Mouse (Mus musculus) myocyte (in vitro differentiated cells): Measurements from ENCODE around the gene Nfkbil1. TPM values are rescaled to one million over a fixed set of nuclear protein-coding genes. Genes with fewer than 3 reads are reported as not detected.

Source experiments
- H3K27me3 ChIP-seq: one replicate; pipeline ENCODE4 v1.6.1; 2011; ENCODE audit not compliant: control insufficient read depth, insufficient read depth, insufficient read length
- H3K36me3 ChIP-seq: one replicate; pipeline ENCODE4 v1.6.1; 2011; ENCODE audit not compliant: control insufficient read depth, insufficient read depth
- H3K4me2 ChIP-seq: one replicate; pipeline ENCODE4 v1.6.1; 2011; ENCODE audit warnings: low read depth, control low read depth
- H3K4me3 ChIP-seq: one replicate; pipeline ENCODE4 v1.5.1; 2011; ENCODE audit warnings: mild to moderate bottlenecking, control low read depth, moderate library complexity
- H3K79me2 ChIP-seq: one replicate; pipeline ENCODE4 v1.6.1; 2011; ENCODE audit not compliant: control insufficient read depth, insufficient read depth
- H3ac ChIP-seq: one replicate; pipeline ENCODE4 v1.6.1; 2011; ENCODE audit not compliant: control insufficient read depth, insufficient read length
- CEBPB ChIP-seq: IDR thresholded peaks from 2 replicates; pipeline ENCODE4 v1.6.1; 2011; ENCODE audit warnings: mild to moderate bottlenecking, moderate library complexity; ENCODE audit not compliant: poor library complexity, insufficient read depth, severe bottlenecking
- E2F4 ChIP-seq: IDR thresholded peaks from one replicate; pipeline ENCODE4 v1.6.1; 2011; ENCODE audit warnings: mild to moderate bottlenecking, control low read depth, moderate library complexity; ENCODE audit not compliant: insufficient read depth
- MAX ChIP-seq: IDR thresholded peaks from one replicate; pipeline ENCODE4 v1.6.1; 2011; ENCODE audit warnings: low read depth, mild to moderate bottlenecking, control low read depth
- MYOD1 ChIP-seq, 3 experiments: IDR thresholded peaks; one replicate each; pipeline ENCODE4 v1.6.1; 2011; ENCODE audit warnings: control low read depth in 2 of 3, low read depth in 2 of 3, mild to moderate bottlenecking in 2 of 3, moderate library complexity in 1 of 3; ENCODE audit not compliant: insufficient read length in 2 of 3, control insufficient read depth in 1 of 3
- MYOG ChIP-seq, 3 experiments: IDR thresholded peaks; one replicate each; pipeline ENCODE4 v1.6.1; 2011; ENCODE audit warnings: control low read depth in 2 of 3, low read depth in 2 of 3, mild to moderate bottlenecking in 2 of 3; ENCODE audit not compliant: insufficient read length in 2 of 3, control insufficient read depth in 1 of 3, insufficient read depth in 1 of 3
- POLR2A ChIP-seq: IDR thresholded peaks from one replicate; pipeline ENCODE4 v1.6.1; 2011; ENCODE audit warnings: low read depth, mild to moderate bottlenecking, control low read depth, moderate library complexity; ENCODE audit not compliant: insufficient read length
- POLR2AphosphoS2 ChIP-seq: IDR thresholded peaks from one replicate; pipeline ENCODE4 v1.6.1; 2011; ENCODE audit warnings: low read depth, control low read depth; ENCODE audit not compliant: insufficient read length
- REST ChIP-seq: IDR thresholded peaks from one replicate; pipeline ENCODE4 v1.6.1; 2011; ENCODE audit warnings: mild to moderate bottlenecking, control low read depth, moderate library complexity; ENCODE audit not compliant: insufficient read depth, insufficient read length
- SRF ChIP-seq: IDR thresholded peaks from one replicate; pipeline ENCODE4 v1.6.1; 2011; ENCODE audit warnings: low read depth; ENCODE audit not compliant: control insufficient read depth, insufficient read length
- TCF12 ChIP-seq: IDR thresholded peaks from one replicate; pipeline ENCODE4 v1.6.1; 2011; ENCODE audit warnings: mild to moderate bottlenecking, control low read depth; ENCODE audit not compliant: poor library complexity, insufficient read depth, severe bottlenecking
- TCF3 ChIP-seq: IDR thresholded peaks from one replicate; pipeline ENCODE4 v1.6.1; 2011; ENCODE audit warnings: low read depth, control low read depth; ENCODE audit not compliant: insufficient read length
- USF1 ChIP-seq: IDR thresholded peaks from one replicate; pipeline ENCODE4 v1.6.1; 2011; ENCODE audit warnings: low read depth, mild to moderate bottlenecking, control low read depth, moderate library complexity
- polyA plus RNA-seq: library from polyadenylated mRNA; unstranded; fragments of >200 nt; fragmentation: generic; extraction: Trizol; gene quantifications from one replicate; pipeline ENCODE4 v1.2.1, GENCODE M21; 2012; ENCODE audit warnings: missing spikeins

Nfkbil1 gene
- polyA plus RNA-seq, 1 experiment = 27.1 TPM

DNA sequence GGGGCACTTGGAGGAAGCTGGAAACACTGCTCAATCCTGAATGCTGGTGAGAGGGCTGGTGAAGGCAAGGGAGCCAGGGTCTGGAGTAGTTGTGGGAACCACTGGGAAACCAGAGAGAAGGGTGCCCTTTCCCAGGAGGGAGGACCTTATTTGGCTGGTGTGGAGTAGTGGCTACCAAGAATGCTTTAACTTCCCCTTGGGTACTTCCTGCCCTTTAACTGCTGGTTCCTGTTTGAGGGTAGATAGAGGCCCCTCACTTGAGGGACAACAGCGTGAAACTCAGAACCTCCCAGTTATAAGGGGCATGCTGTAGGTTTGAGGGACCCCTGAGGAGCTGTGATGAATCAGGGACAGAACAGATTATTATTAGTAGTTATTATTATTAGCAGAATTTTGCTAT, 46.4 kb downstream of the Nfkbil1 start:
- no peak overlapping the region for H3K4me2 ChIP-seq
- H3K36me3 ChIP-seq = no peaks in the 10 kb centered on the region
- no peaks in the 10 kb centered on the region for H3K79me2 ChIP-seq
- H3K4me3 ChIP-seq = no peak overlapping the region
- H3ac ChIP-seq = no peak overlapping the region
- TF ChIP-seq USF1 (no peak), REST (no peak), MYOG (IDR thresholded peaks at IDR 0.05; ENCODE audit: control insufficient read depth in 1 of 3, insufficient read depth in 1 of 3, insufficient read length in 2 of 3, low read depth in 2 of 3) (no peak), POLR2A (no peak), MYOD1 (IDR thresholded peaks at IDR 0.05; ENCODE audit: control insufficient read depth in 1 of 3, insufficient read length in 2 of 3, low read depth in 2 of 3) (no peak), TCF12 (no peak), POLR2AphosphoS2 (no peak), MAX (no peak), E2F4 (no peak), TCF3 (no peak), SRF (no peak)
- H3K27me3 ChIP-seq = no peaks in the 10 kb centered on the region

DNA sequence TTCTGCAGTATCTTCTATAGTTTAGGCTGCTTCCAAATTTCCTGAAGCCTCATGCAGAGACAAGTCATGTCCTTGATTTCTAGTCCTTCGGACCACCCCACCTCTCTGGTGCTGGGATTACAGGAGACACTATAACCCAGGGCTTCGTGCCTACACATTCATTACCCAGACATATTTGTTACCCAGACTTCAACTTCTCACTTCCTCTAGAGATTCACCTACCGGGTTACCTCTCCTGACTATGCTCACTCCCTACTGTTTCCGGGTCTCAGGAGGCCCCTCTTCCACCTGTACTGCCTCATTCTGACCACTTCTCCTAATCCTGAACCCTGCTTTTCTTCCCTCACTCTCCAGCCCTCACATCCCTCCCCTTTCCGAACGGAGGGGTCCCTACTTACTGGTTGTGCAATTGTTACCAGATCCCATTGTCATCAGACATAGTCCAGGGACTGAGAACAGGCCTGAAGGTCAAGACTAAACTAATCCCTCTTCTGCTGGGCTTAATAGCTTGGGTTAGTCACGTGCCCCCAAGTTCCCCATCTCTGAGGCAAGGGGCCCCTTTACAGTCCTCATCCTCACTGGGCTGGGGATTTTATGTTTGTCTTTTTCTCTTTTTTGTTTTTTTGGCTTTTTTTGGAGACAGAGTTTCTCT, 47.5 kb downstream of the Nfkbil1 start, which contains the start of gene Lst1:
Gene Lst1 (minus strand): TSS at position 481 of the 652 bp plus-strand sequence.
- H3K4me3 ChIP-seq = no peak within 1 kb of the TSS
- no peaks in the 10 kb centered on the region for H3K79me2 ChIP-seq
- no peaks in the 10 kb centered on the region for H3K27me3 ChIP-seq
- no peak within 1 kb of the TSS for H3ac ChIP-seq
- no peaks in the 10 kb centered on the region for H3K36me3 ChIP-seq
- no peak for TF ChIP-seq TCF3
- no peak for TF ChIP-seq CEBPB
- no peak for TF ChIP-seq POLR2AphosphoS2
- no peak for TF ChIP-seq TCF12
- TF ChIP-seq REST = no peak
- TF ChIP-seq E2F4 = no peak
- no peak for TF ChIP-seq MYOD1 (IDR thresholded peaks at IDR 0.05; ENCODE audit: control insufficient read depth in 1 of 3, insufficient read length in 2 of 3, low read depth in 2 of 3)
- no peak for TF ChIP-seq MAX
- no peak within 1 kb of the TSS for H3K4me2 ChIP-seq

DNA sequence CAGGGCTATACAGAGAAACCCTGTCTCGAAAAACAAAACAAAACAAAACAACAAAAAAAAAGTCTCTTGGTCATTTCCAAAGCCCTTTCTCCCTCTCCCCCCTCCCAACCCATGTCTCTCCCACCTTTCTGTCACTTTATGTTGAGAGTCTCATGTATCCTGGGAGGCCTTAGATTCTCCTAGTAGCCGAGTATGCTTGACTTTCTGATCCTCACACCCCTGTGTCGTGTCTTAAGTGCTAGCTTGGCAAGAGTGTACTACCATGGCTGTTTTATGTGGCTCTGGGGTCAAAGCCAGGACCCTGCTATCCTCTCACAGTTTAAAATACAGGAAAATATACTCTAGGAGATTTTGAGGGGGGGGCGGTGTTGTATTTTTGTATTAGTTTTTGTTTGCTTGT, 48.2 kb downstream of the Nfkbil1 start:
- no peak overlapping the region for H3K4me3 ChIP-seq
- H3K4me2 ChIP-seq = no peak overlapping the region
- no peak overlapping the region for H3ac ChIP-seq
- H3K79me2 ChIP-seq = no peaks in the 10 kb centered on the region
- H3K27me3 ChIP-seq = no peaks in the 10 kb centered on the region
- TF ChIP-seq MYOG (IDR thresholded peaks at IDR 0.05; ENCODE audit: control insufficient read depth in 1 of 3, insufficient read depth in 1 of 3, insufficient read length in 2 of 3, low read depth in 2 of 3) = no peak
- no peak for TF ChIP-seq CEBPB
- TF ChIP-seq MYOD1 (IDR thresholded peaks at IDR 0.05; ENCODE audit: control insufficient read depth in 1 of 3, insufficient read length in 2 of 3, low read depth in 2 of 3) = no peak
- no peak for TF ChIP-seq TCF3
- no peak for TF ChIP-seq TCF12
- TF ChIP-seq E2F4 = no peak
- no peak for TF ChIP-seq SRF
- no peak for TF ChIP-seq POLR2A
- no peak for TF ChIP-seq POLR2AphosphoS2
- no peak for TF ChIP-seq MAX
- TF ChIP-seq USF1 = no peak
- no peak for TF ChIP-seq REST
- no peaks in the 10 kb centered on the region for H3K36me3 ChIP-seq

DNA sequence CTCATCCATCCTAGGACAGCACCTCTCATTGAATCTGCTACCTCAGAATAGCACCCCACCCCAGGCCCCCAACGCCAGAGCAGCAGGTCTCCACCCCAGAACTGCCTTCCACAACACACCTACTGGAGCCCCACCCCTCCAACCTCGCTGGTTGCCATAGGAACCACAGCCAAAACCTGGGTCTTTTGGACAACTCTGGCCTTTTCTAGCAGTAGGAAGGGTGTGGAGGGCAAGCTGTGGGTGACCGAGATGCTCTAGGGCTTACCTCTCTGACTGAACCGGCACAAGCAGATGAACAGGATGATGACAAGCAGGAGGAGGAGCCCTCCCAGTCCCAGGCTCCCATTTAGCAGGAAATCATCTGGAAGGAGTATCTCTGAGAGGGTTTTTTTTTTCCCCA, 48.9 kb downstream of the Nfkbil1 start:
- Histone ChIP-seq H3K4me3 (peak overlapping the region; percentile 29), H3ac (no peak overlapping the region), H3K36me3 (no peaks in the 10 kb centered on the region), H3K27me3 (no peaks in the 10 kb centered on the region), H3K4me2 (peak overlapping the region; percentile 38), H3K79me2 (no peaks in the 10 kb centered on the region)
- TF ChIP-seq SRF (no peak), MAX (no peak), MYOG (IDR thresholded peaks at IDR 0.05; ENCODE audit: control insufficient read depth in 1 of 3, insufficient read depth in 1 of 3, insufficient read length in 2 of 3, low read depth in 2 of 3) (no peak)
